Mouse (Mus musculus) intestine, embryonic 14.5 days (tissue): Measurements from ENCODE around the gene Kri1. TPM values are rescaled to one million over a fixed set of nuclear protein-coding genes. Genes with fewer than 3 reads are reported as not detected.

Experiments used
- ATAC-seq: fragments of 200-750 bp; cut with Nextera tagmentation; replicated peaks from 2 replicates; pipeline ENCODE4 v1.8.0; 2017; ENCODE audit warnings: low read depth, moderate number of reproducible peaks, moderate TSS enrichment, moderate library complexity; ENCODE audit not compliant: low FRiP score, low TSS enrichment
- DNase-seq: peaks from one replicate; pipeline ENCODE4 v3.0.0-alpha.2; 2018; ENCODE audit warnings: low spot score
- H3K27ac ChIP-seq: fragments of 300-500 bp; sonication (generic); 2 replicates; pipeline ENCODE4 v1.5.1; 2014; ENCODE audit warnings: low read depth, mild to moderate bottlenecking, control low read depth
- H3K27me3 ChIP-seq: fragments of 300-500 bp; sonication (generic); replicated peaks from 2 replicates; pipeline ENCODE4 v1.6.1; 2014; ENCODE audit warnings: low read length, control low read depth; ENCODE audit not compliant: control insufficient read depth, insufficient read depth
- H3K36me3 ChIP-seq: fragments of 300-500 bp; sonication (generic); 2 replicates; pipeline ENCODE4 v1.6.1; 2014; ENCODE audit warnings: low read length, control low read depth; ENCODE audit not compliant: control insufficient read depth, insufficient read depth
- H3K4me1 ChIP-seq: fragments of 300-500 bp; sonication (generic); replicated peaks from 2 replicates; pipeline ENCODE4 v1.6.1; 2014; ENCODE audit warnings: low read length, control low read depth, mixed read lengths; ENCODE audit not compliant: control insufficient read depth, insufficient read depth
- H3K4me2 ChIP-seq: fragments of 300-500 bp; sonication (generic); 2 replicates; pipeline ENCODE4 v1.6.1; 2014; ENCODE audit warnings: low read length
- H3K4me3 ChIP-seq: fragments of 300-500 bp; sonication (generic); 2 replicates; pipeline ENCODE4 v1.5.1; 2014; ENCODE audit warnings: low read depth, low read length, control low read depth, mixed read lengths
- H3K9ac ChIP-seq: fragments of 300-500 bp; sonication (generic); 2 replicates; pipeline ENCODE4 v1.6.1; 2014; ENCODE audit warnings: mild to moderate bottlenecking, low read length
- H3K9me3 ChIP-seq: fragments of 300-500 bp; sonication (generic); 2 replicates; pipeline ENCODE4 v1.6.1; 2016; ENCODE audit warnings: low read length, control low read depth; ENCODE audit not compliant: control insufficient read depth
- WGBS: fragments of 180-500 bp; shearing (Covaris S2); extraction: QIAGEN DNeasy Blood & Tissue Kit; methylation state at CpG from one replicate; pipeline ENCODE4 v1.1.7; 2014; 5-methylcytosine and 5-hydroxymethylcytosine counted together
- polyA plus RNA-seq: library from polyadenylated mRNA; unstranded; fragments of >200 nt; fragmentation: Nextera tagmentation; extraction: Ambion mirVana; gene quantifications from 2 replicates; pipeline ENCODE4 v1.2.1, GENCODE M21; 2014

Gene Kri1
- polyA plus RNA-seq, 1 experiment from 2014 or later = 12.8 TPM

GRCm38 (mm10) chr9:21288404-21289336 is 901 bp upstream of the Kri1 start:
- Histone ChIP-seq H3K36me3 (peaks cover 22% of the 10 kb centered on the region), H3K27me3 (no peaks in the 10 kb centered on the region), H3K27ac (peak overlapping the region; percentile 59; the same call in 1 of the 2 replicates), H3K4me1 (peaks cover 22% of the 10 kb centered on the region), H3K9ac (peak overlapping the region; percentile 34; the same call in 1 of the 2 replicates), H3K4me3 (peak overlapping the region; percentile 71), H3K9me3 (no peaks in the 10 kb centered on the region), H3K4me2 (peak overlapping the region; percentile 72)
- 74% methylated on average over 13 of the region's 13 CpGs for WGBS
- ATAC-seq (no peak), DNase-seq (no peak)

- Histone ChIP-seq H3K4me2 (peak overlapping the region; percentile 72), H3K27ac (no peak overlapping the region), H3K27me3 (no peaks in the 10 kb centered on the region), H3K36me3 (peaks cover 29% of the 10 kb centered on the region), H3K9me3 (no peaks in the 10 kb centered on the region), H3K4me1 (peaks cover 22% of the 10 kb centered on the region), H3K9ac (peak overlapping the region; percentile 63; the same call in 1 of the 2 replicates), H3K4me3 (peak overlapping the region; percentile 71)
- WGBS = 54% methylated on average over 3 of the region's 3 CpGs
- DNase-seq (no peak), ATAC-seq (no peak)
These were observed 1.0 kb downstream of the Kri1 start for GRCm38 (mm10) chr9:21286753-21287152.

- peaks cover 53% of the 10 kb centered on the region for H3K36me3 ChIP-seq
- no peaks in the 10 kb centered on the region for H3K9me3 ChIP-seq
- H3K4me1 ChIP-seq = peaks cover 18% of the 10 kb centered on the region
- 70% methylated on average over 3 of the region's 3 CpGs for WGBS
- no peak for ATAC-seq
- H3K9ac ChIP-seq = no peak overlapping the region
- no peak for DNase-seq
- H3K4me3 ChIP-seq = no peak overlapping the region
- no peak overlapping the region for H3K27ac ChIP-seq
- no peak overlapping the region for H3K4me2 ChIP-seq
- no peaks in the 10 kb centered on the region for H3K27me3 ChIP-seq
These were observed 3.8 kb downstream of the Kri1 start for GRCm38 (mm10) chr9:21283994-21284393.

- no peak overlapping the region for H3K4me2 ChIP-seq
- H3K27ac ChIP-seq = no peak overlapping the region
- no peak overlapping the region for H3K9ac ChIP-seq
- peaks cover 14% of the 10 kb centered on the region for H3K4me1 ChIP-seq
- H3K36me3 ChIP-seq = peaks cover 57% of the 10 kb centered on the region
- H3K4me3 ChIP-seq = no peak overlapping the region
- 89% methylated on average over 5 of the region's 5 CpGs for WGBS
- no peaks in the 10 kb centered on the region for H3K9me3 ChIP-seq
- no peaks in the 10 kb centered on the region for H3K27me3 ChIP-seq
- DNase-seq (no peak), ATAC-seq (no peak)
These were observed 4.2 kb downstream of the Kri1 start for GRCm38 (mm10) chr9:21283591-21283990.

GRCm38 (mm10) chr9:21277776-21278175 is 10.0 kb downstream of the Kri1 start:
- H3K4me2 ChIP-seq = no peak overlapping the region
- no peak overlapping the region for H3K9ac ChIP-seq
- no peaks in the 10 kb centered on the region for H3K9me3 ChIP-seq
- WGBS = 91% methylated on average over 5 of the region's 5 CpGs
- H3K27me3 ChIP-seq = no peaks in the 10 kb centered on the region
- no peak overlapping the region for H3K4me3 ChIP-seq
- H3K36me3 ChIP-seq = peaks cover 89% of the 10 kb centered on the region
- no peaks in the 10 kb centered on the region for H3K4me1 ChIP-seq
- H3K27ac ChIP-seq = no peak overlapping the region
- DNase-seq (no peak), ATAC-seq (no peak)

- H3K4me1 ChIP-seq = no peaks in the 10 kb centered on the region
- DNase-seq = no peak
- H3K36me3 ChIP-seq = peaks cover 93% of the 10 kb centered on the region
- H3K9me3 ChIP-seq = no peaks in the 10 kb centered on the region
- no peaks in the 10 kb centered on the region for H3K27me3 ChIP-seq
- H3K4me3 ChIP-seq = no peak overlapping the region
- 85% methylated on average over 8 of the region's 8 CpGs for WGBS
- ATAC-seq = no peak
- H3K9ac ChIP-seq = no peak overlapping the region
- H3K27ac ChIP-seq = no peak overlapping the region
- H3K4me2 ChIP-seq = no peak overlapping the region
These were observed 11.5 kb downstream of the Kri1 start for GRCm38 (mm10) chr9:21276307-21276706.

- 87% methylated on average over 12 of the region's 12 CpGs for WGBS
- no peak for DNase-seq
These were observed 12.0 kb downstream of the Kri1 start for GRCm38 (mm10) chr9:21275727-21276126.

GRCm38 (mm10) chr9:21275013-21275710 is 12.6 kb downstream of the Kri1 start:
- peaks cover 97% of the 10 kb centered on the region for H3K36me3 ChIP-seq
- ATAC-seq = no peak
- no peak for DNase-seq
- no peak overlapping the region for H3K4me2 ChIP-seq
- no peaks in the 10 kb centered on the region for H3K4me1 ChIP-seq
- no peak overlapping the region for H3K4me3 ChIP-seq
- no peaks in the 10 kb centered on the region for H3K9me3 ChIP-seq
- H3K27ac ChIP-seq = no peak overlapping the region
- no peaks in the 10 kb centered on the region for H3K27me3 ChIP-seq
- no peak overlapping the region for H3K9ac ChIP-seq
- WGBS = 83% methylated on average over 7 of the region's 7 CpGs

More at GRCm38 (mm10) chr9:21275727-21276126, 12.0 kb downstream of the Kri1 start:
- no peak overlapping the region for H3K9ac ChIP-seq
- no peaks in the 10 kb centered on the region for H3K4me1 ChIP-seq
- H3K9me3 ChIP-seq = no peaks in the 10 kb centered on the region
- H3K27me3 ChIP-seq = no peaks in the 10 kb centered on the region
- no peak for ATAC-seq
- no peak overlapping the region for H3K4me3 ChIP-seq
- no peak overlapping the region for H3K27ac ChIP-seq
- peaks cover 95% of the 10 kb centered on the region for H3K36me3 ChIP-seq
- no peak overlapping the region for H3K4me2 ChIP-seq
